Mouse (Mus musculus): Measurements from ENCODE around the gene Vars.

DNA sequence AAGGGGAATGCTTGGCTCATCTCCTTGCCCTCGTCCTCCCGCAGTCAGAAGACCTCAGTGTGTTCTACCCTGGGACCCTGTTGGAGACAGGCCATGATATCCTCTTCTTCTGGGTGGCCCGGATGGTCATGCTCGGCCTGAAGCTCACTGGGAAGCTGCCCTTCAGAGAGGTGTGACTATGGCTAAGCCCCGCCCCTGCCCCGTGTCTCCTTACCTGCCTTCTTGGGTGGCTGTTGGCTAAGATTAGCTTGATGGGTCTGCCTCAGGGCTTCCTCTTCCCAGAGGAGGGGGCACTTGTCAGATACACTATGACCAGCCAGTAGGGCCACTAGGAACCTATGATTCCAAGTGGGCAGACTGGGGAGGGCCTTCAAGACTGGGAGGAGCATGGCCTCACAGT lies 12.4 kb downstream of the Vars start:
- TF ChIP-seq CTCF (conservative IDR thresholded peaks at IDR 0.05; ENCODE audit: low read length), result no peak
- no peak for TF ChIP-seq NANOG (IDR thresholded peaks at IDR 0.05; ENCODE audit: borderline replicate concordance, low read length)
- no peak for TF ChIP-seq POU5F1 (IDR thresholded peaks at IDR 0.05; ENCODE audit: borderline replicate concordance, low read length)
